Mouse (Mus musculus) liver, embryonic 16.5 days (tissue): ENCODE data around the gene Tbc1d23. TPM values are rescaled to one million over a fixed set of nuclear protein-coding genes. Genes with fewer than 3 reads are reported as not detected.
A peak's percentile ranks its signal among the peaks of the same experiment; 100 is the strongest.

Experiments
- ATAC-seq: fragments of 200-750 bp; cut with Nextera tagmentation; 2 replicates; pipeline ENCODE4 v1.8.0; 2017; ENCODE audit warnings: low read depth, mild to moderate bottlenecking, moderate number of reproducible peaks, moderate library complexity
- H3K27ac ChIP-seq: fragments of 300-500 bp; sonication (generic); 2 replicates; pipeline ENCODE4 v1.5.1; 2014; ENCODE audit warnings: mild to moderate bottlenecking, low read length
- H3K27me3 ChIP-seq: fragments of 300-500 bp; sonication (generic); 2 replicates; pipeline ENCODE4 v1.6.1; 2014; ENCODE audit warnings: low read depth, low read length, mixed read lengths; ENCODE audit not compliant: control insufficient read depth, insufficient read depth
- H3K36me3 ChIP-seq: fragments of 300-500 bp; sonication (generic); 2 replicates; pipeline ENCODE4 v1.6.1; 2014; ENCODE audit warnings: mild to moderate bottlenecking; ENCODE audit not compliant: control insufficient read depth, insufficient read depth
- H3K4me1 ChIP-seq: fragments of 300-500 bp; sonication (generic); 2 replicates; pipeline ENCODE4 v1.6.1; 2014; ENCODE audit warnings: low read depth, low read length, mixed read lengths; ENCODE audit not compliant: control insufficient read depth
- H3K4me2 ChIP-seq: fragments of 300-500 bp; sonication (generic); 2 replicates; pipeline ENCODE4 v1.6.1; 2014; ENCODE audit warnings: low read depth, low read length, mixed read lengths
- H3K4me3 ChIP-seq: fragments of 300-500 bp; sonication (generic); 2 replicates; pipeline ENCODE4 v1.5.1; 2014; ENCODE audit warnings: low read depth, mild to moderate bottlenecking, low read length
- H3K9ac ChIP-seq: fragments of 300-500 bp; sonication (generic); 2 replicates; pipeline ENCODE4 v1.6.1; 2014; ENCODE audit warnings: low read depth, low read length
- H3K9me3 ChIP-seq: fragments of 300-500 bp; sonication (generic); replicated peaks from 2 replicates; pipeline ENCODE4 v1.6.1; 2016; ENCODE audit warnings: low read length; ENCODE audit not compliant: control insufficient read depth
- WGBS: fragments of 180-500 bp; shearing (Covaris S2); extraction: QIAGEN DNeasy Blood & Tissue Kit; methylation state at CpG from one replicate; pipeline ENCODE4 v1.1.7; 2014; ENCODE audit not compliant: insufficient replicate concordance; 5-methylcytosine and 5-hydroxymethylcytosine counted together
- polyA plus RNA-seq: library from polyadenylated mRNA; unstranded; fragments of >200 nt; fragmentation: Nextera tagmentation; extraction: Ambion mirVana; gene quantifications from 2 replicates; pipeline ENCODE4 v1.2.1, GENCODE M21; 2015

Tbc1d23 gene
- polyA plus RNA-seq, 1 experiment from 2014 or later: 5.8 TPM

DNA sequence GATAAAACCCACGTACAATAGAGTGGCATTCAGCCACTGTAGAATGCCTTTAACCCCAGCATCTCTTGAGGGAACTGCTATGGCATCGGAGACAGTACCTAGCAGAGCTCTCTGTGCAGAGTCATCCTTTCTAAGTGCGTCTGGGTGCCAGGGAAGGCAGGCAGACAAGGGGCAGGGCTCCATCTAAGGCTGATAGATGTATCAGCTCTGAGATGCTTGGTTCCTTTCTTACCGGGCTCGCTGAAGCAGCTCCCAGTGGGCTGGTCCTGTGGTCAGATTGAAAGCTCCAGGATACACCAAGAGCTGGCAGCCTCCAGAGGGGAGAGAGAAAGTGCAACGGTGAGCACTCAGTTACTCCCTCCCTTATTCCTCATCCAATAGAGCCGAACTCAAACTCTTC, 71.5 kb downstream of the Tbc1d23 start:
- H3K36me3 ChIP-seq: peaks cover 11% of the 10 kb centered on the region
- 57% methylated on average over 7 of the region's 7 CpGs for WGBS
- H3K4me2 ChIP-seq: no peak overlapping the region
- no peaks in the 10 kb centered on the region for H3K9me3 ChIP-seq
- no peak overlapping the region for H3K4me3 ChIP-seq
- no peak overlapping the region for H3K27ac ChIP-seq
- H3K4me1 ChIP-seq: peaks cover 2% of the 10 kb centered on the region
- no peaks in the 10 kb centered on the region for H3K27me3 ChIP-seq
- H3K9ac ChIP-seq: no peak overlapping the region
- ATAC-seq: no peak

DNA sequence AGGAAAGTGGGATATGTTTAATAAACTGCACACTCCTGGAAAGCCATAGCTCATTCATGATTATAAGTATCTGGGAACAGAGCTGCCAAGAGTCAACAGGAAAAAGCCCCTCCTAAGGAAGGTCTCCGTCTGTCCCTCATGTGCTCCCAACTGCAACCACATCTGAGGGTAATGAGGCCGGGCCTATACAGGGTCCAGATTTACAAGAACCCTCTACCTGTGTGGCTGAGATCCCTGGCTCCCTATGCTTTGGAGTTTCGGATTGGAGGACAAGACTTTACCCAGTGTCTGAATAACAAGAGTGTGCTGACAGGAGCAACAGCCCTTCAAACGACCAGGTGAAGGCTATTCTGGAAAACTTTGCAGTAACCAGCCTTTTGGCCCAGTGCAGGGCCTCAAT, 73.6 kb downstream of the Tbc1d23 start:
- Histone ChIP-seq H3K9ac (no peak overlapping the region), H3K4me1 (peaks cover 2% of the 10 kb centered on the region), H3K36me3 (peaks cover 13% of the 10 kb centered on the region), H3K9me3 (no peaks in the 10 kb centered on the region), H3K27me3 (no peaks in the 10 kb centered on the region), H3K4me2 (no peak overlapping the region), H3K27ac (no peak overlapping the region; the same call in 1 of the 2 replicates), H3K4me3 (no peak overlapping the region)
- WGBS: 63% methylated on average over 4 of the region's 4 CpGs
- ATAC-seq: peak; percentile 20; the same call in 1 of the 2 replicates

DNA sequence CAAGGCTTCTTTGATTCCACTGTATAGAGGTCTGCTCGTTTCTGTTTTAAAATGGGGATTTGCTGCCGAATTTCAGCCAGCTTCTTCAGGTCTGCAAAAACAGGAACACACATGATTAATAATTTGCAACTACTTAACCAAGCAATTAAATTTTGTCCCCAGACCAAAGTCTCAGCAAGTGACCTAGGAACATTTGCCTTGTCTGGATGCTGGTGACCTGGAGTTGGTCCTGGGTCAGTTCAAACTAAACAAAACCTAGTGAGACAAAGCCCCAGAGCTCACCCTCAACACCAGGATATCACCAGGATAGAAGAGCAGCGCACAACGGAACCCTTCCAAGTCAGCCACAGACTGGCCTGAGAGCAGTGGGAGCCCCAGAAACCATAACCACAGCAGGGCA, 74.2 kb downstream of the Tbc1d23 start:
- H3K4me3 ChIP-seq: no peak overlapping the region
- H3K27ac ChIP-seq: no peak overlapping the region
- no peaks in the 10 kb centered on the region for H3K9me3 ChIP-seq
- peaks cover 17% of the 10 kb centered on the region for H3K36me3 ChIP-seq
- peaks cover 2% of the 10 kb centered on the region for H3K4me1 ChIP-seq
- H3K9ac ChIP-seq: no peak overlapping the region
- no peaks in the 10 kb centered on the region for H3K27me3 ChIP-seq
- ATAC-seq: no peak
- WGBS: 85% methylated on average over 4 of the region's 4 CpGs
- H3K4me2 ChIP-seq: no peak overlapping the region

DNA sequence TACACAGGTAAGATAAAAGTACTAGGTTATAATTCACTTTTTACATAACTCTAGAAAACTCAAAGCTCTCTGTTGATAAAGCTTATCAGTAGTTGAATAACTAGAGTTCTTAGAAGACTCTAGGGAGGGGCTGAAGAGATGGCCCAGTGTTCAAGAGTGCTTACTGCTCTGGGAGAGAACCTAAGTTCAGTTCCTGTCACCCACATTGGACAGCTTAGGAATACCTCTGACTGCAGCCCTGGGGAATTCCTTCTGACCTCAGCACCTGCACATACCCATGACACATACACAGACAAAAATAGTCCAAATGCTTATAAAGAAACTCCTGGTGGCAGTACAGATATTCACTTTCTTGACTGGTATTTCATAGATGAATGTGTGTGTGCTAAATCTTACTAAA, 75.4 kb downstream of the Tbc1d23 start:
- peak; percentile 53; the same call in 1 of the 2 replicates for ATAC-seq
- peaks cover 2% of the 10 kb centered on the region for H3K4me1 ChIP-seq
- H3K9ac ChIP-seq: no peak overlapping the region
- no peak overlapping the region for H3K27ac ChIP-seq
- H3K4me2 ChIP-seq: no peak overlapping the region; the same call in 1 of the 2 replicates
- H3K4me3 ChIP-seq: no peak overlapping the region
- H3K27me3 ChIP-seq: no peaks in the 10 kb centered on the region
- no peaks in the 10 kb centered on the region for H3K9me3 ChIP-seq
- peaks cover 18% of the 10 kb centered on the region for H3K36me3 ChIP-seq

DNA sequence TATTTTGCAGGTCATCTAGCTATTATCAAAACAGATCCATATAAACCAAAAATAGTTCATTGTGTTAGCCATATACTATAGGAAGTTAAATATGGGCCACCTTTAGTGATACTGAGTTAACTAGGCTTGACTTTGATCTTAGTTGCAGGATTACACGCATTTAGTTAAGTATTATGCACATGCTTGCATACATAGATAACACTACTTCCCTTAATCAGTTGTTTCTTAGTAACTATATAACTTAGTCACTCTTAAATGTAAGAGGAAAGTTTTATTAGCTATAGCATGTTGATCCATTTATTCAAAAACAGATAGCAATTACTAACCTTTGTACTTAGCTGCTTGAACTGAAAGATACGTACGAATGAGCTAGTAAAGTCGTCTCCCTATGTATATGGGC, 79.9 kb downstream of the Tbc1d23 start:
- H3K27ac ChIP-seq: no peak overlapping the region
- peaks cover 18% of the 10 kb centered on the region for H3K36me3 ChIP-seq
- H3K4me1 ChIP-seq: peaks cover 2% of the 10 kb centered on the region
- no peaks in the 10 kb centered on the region for H3K27me3 ChIP-seq
- no peak overlapping the region for H3K4me3 ChIP-seq
- H3K9ac ChIP-seq: no peak overlapping the region
- no peaks in the 10 kb centered on the region for H3K9me3 ChIP-seq
- 82% methylated on average over 4 of the region's 4 CpGs for WGBS
- no peak overlapping the region for H3K4me2 ChIP-seq
- ATAC-seq: no peak

DNA sequence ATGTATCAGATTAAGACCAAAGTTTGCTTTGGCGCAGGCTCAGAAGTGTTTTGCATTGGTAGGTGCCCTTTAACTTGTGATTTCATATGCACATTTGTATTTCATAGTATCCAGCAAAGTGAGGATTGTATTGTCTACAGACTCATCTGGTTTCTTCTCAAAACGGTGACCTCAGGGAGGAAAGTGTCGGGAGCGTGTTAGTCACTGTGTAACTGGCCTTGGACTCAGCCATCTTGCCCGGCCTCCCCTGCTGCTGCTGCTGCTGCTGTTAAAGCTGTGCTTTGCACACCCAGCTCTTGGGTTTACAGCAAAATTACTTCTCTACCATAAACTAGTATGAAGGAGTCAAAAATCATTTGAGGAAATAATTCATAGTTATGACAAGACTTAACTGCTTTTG, 86.6 kb downstream of the Tbc1d23 start:
- Histone ChIP-seq H3K4me1 (no peaks in the 10 kb centered on the region), H3K27me3 (no peaks in the 10 kb centered on the region), H3K27ac (no peak overlapping the region), H3K9me3 (no peaks in the 10 kb centered on the region), H3K36me3 (peaks cover 25% of the 10 kb centered on the region), H3K4me3 (no peak overlapping the region), H3K9ac (no peak overlapping the region), H3K4me2 (no peak overlapping the region)
- ATAC-seq: no peak
- WGBS: 79% methylated on average over 5 of the region's 5 CpGs

DNA sequence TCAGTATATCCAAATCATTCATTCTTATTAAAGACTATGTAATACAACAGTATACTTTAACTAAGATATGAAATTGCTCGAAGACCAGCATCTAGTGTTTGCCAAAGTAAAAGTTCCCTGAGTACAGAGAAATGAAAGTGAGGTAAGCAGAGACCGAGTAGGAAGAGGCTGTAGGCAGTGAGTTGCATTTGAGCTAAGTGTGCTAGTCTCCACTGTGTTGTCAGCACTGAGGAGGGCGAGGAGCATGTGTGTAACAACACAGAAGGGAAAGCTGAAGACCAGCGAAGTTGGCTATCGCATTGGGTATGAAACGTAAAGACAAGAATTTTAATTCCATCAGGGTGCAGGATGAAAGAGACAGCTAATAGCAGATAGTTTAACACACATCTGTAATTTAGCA, 97.7 kb downstream of the Tbc1d23 start:
- H3K27me3 ChIP-seq: no peaks in the 10 kb centered on the region
- H3K9ac ChIP-seq: no peak overlapping the region
- no peaks in the 10 kb centered on the region; the same call in 1 of the 2 replicates for H3K4me1 ChIP-seq
- no peak overlapping the region for H3K4me2 ChIP-seq
- H3K9me3 ChIP-seq: no peaks in the 10 kb centered on the region
- peaks cover 8% of the 10 kb centered on the region for H3K36me3 ChIP-seq
- no peak overlapping the region for H3K27ac ChIP-seq
- ATAC-seq: no peak
- no peak overlapping the region for H3K4me3 ChIP-seq
- 84% methylated on average over 6 of the region's 6 CpGs for WGBS

DNA sequence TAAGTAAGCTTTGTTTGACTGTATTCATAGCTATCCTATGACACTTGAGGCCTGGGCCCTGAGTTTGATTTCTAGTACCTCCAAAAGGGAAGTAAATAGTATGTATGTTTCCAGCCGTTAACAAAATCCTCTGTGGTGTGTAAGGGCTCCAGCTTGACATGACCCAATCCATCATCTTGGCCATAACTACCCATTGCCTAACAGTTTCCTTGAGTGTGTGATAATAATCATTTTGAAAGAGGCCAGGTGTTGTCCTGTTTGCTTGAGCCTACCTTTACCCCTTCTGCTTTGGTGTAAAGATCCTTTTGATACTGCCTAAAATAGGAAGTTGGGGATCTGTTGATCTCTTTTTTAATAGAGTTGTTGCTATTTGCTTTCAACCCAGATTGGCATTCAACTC, 99.0 kb downstream of the Tbc1d23 start:
- H3K4me3 ChIP-seq: no peak overlapping the region
- 37% methylated on average over 1 of the region's 1 CpGs for WGBS
- no peak overlapping the region for H3K4me2 ChIP-seq
- no peak for ATAC-seq
- no peak overlapping the region for H3K27ac ChIP-seq
- H3K9me3 ChIP-seq: no peaks in the 10 kb centered on the region
- no peak overlapping the region for H3K9ac ChIP-seq
- peaks cover 5% of the 10 kb centered on the region; the same call in 1 of the 2 replicates for H3K36me3 ChIP-seq
- H3K4me1 ChIP-seq: no peaks in the 10 kb centered on the region; the same call in 1 of the 2 replicates
- no peaks in the 10 kb centered on the region for H3K27me3 ChIP-seq

DNA sequence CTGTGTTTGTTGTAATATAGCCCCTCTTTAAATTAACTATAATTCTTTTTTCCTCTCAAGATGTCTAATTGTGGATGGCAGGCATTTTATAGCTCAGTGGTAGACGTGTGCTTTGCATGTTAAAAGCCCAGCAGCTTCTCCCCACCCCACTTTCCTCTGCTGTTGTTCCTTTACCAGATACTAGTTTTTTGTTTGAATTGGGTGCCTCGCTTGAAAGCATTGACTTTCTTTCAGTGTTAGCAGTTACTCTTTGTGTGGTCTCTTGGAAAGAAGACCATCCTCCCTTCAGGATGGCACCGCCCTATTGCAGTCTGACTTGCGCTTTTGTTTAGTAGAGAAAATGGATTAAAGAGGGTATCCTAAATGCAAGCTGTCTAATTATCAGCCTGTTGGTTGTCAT, 99.8 kb downstream of the Tbc1d23 start:
- Histone ChIP-seq H3K4me1 (no peaks in the 10 kb centered on the region; the same call in 1 of the 2 replicates), H3K4me2 (no peak overlapping the region), H3K9me3 (no peaks in the 10 kb centered on the region), H3K27me3 (no peaks in the 10 kb centered on the region), H3K4me3 (no peak overlapping the region), H3K27ac (no peak overlapping the region), H3K9ac (no peak overlapping the region), H3K36me3 (0 out of 2 replicates have a peak, but pooled peaks cover 5% of the 10 kb centered on the region)
- WGBS: 76% methylated on average over 4 of the region's 4 CpGs
- ATAC-seq: no peak
